Mouse (Mus musculus): ENCODE measurements around the gene Gm21962.
"Not testable (repeated sequence)": the region's sequence is repeated elsewhere in the genome, so short reads cannot be mapped to it uniquely, and the experiment has no call there.

The Gm21962 gene

GRCm38 (mm10) chr3:137671224-137671623 lies at the start of gene Gm21962:
TSS of gene Gm21962 (plus strand) at chr3:137671524.
- DNase-seq: not testable (repeated sequence)

- no peak for DNase-seq
Observed at GRCm38 (mm10) chr3:137622091-137622490, 49.2 kb upstream of the Gm21962 start.

- no peak for DNase-seq
Observed at GRCm38 (mm10) chr3:137622895-137623580, 48.3 kb upstream of the Gm21962 start.

- peak; percentile 71 to 75 for DNase-seq
Observed at GRCm38 (mm10) chr3:137623581-137624362, 47.6 kb upstream of the Gm21962 start.

GRCm38 (mm10) chr3:137625054-137625453 lies 46.3 kb upstream of the Gm21962 start:
- peak in 1 of 2 experiments; percentile 47 for DNase-seq

GRCm38 (mm10) chr3:137633726-137634125 lies 37.6 kb upstream of the Gm21962 start:
- DNase-seq: no peak

- DNase-seq: no peak
Observed at GRCm38 (mm10) chr3:137636571-137636970, 34.8 kb upstream of the Gm21962 start.

- DNase-seq: no peak
Observed at GRCm38 (mm10) chr3:137641238-137641637, 30.1 kb upstream of the Gm21962 start.

- DNase-seq: no peak
Observed at GRCm38 (mm10) chr3:137642137-137642536, 29.2 kb upstream of the Gm21962 start.

- no peak for DNase-seq
Observed at GRCm38 (mm10) chr3:137642568-137642967, 28.8 kb upstream of the Gm21962 start.

GRCm38 (mm10) chr3:137644081-137644480 lies 27.2 kb upstream of the Gm21962 start:
- DNase-seq: no peak

GRCm38 (mm10) chr3:137644947-137645346 lies 26.4 kb upstream of the Gm21962 start:
- no peak for DNase-seq

GRCm38 (mm10) chr3:137647427-137648100 lies 23.8 kb upstream of the Gm21962 start:
- DNase-seq: no peak

- no peak for DNase-seq
Observed at GRCm38 (mm10) chr3:137649112-137649511, 22.2 kb upstream of the Gm21962 start.

- DNase-seq: no peak
Observed at GRCm38 (mm10) chr3:137652853-137653252, 18.5 kb upstream of the Gm21962 start.

- DNase-seq: peak; percentile 59 to 64
Observed at GRCm38 (mm10) chr3:137680923-137681322, 9.6 kb downstream of the Gm21962 start.

GRCm38 (mm10) chr3:137682911-137683806 lies 11.8 kb downstream of the Gm21962 start:
- DNase-seq: no peak

GRCm38 (mm10) chr3:137683807-137684403 lies 12.6 kb downstream of the Gm21962 start:
- DNase-seq: no peak

- DNase-seq: no peak
Observed at GRCm38 (mm10) chr3:137686932-137687331, 15.6 kb downstream of the Gm21962 start.

- no peak for DNase-seq
Observed at GRCm38 (mm10) chr3:137691503-137691902, 20.2 kb downstream of the Gm21962 start.

GRCm38 (mm10) chr3:137715946-137716345 lies 44.6 kb downstream of the Gm21962 start:
- peak; percentile 50 to 72 for DNase-seq

GRCm38 (mm10) chr3:137716573-137717157 lies 45.3 kb downstream of the Gm21962 start:
- peak; percentile 46 to 50 for DNase-seq
